Mouse (Mus musculus) heart, adult 2 months (tissue): Measurements from ENCODE around the gene Blm. TPM values are rescaled to one million over a fixed set of nuclear protein-coding genes. Genes with fewer than 3 reads are reported as not detected.
A peak's percentile ranks its signal among the peaks of the same experiment; 100 is the strongest.

ENCODE experiments used
- DNase-seq, 2 experiments: peaks; one replicate each; pipeline ENCODE4 v3.0.0; 2021
- H3K27ac ChIP-seq: fragments of 200-600 bp; 2 replicates; pipeline ENCODE4 v1.8.1; 2022
- H3K27me3 ChIP-seq: fragments of 200-500 bp; 2 replicates; pipeline ENCODE4 v1.6.1; 2012; ENCODE audit warnings: mild to moderate bottlenecking, low read length, inconsistent platforms, mixed read lengths; ENCODE audit not compliant: control insufficient read depth, insufficient read depth
- H3K36me3 ChIP-seq: fragments of 200-500 bp; 2 replicates; pipeline ENCODE4 v1.6.1; 2012; ENCODE audit warnings: low read length, inconsistent platforms; ENCODE audit not compliant: control insufficient read depth, insufficient read depth
- H3K4me1 ChIP-seq: fragments of 200-500 bp; 2 replicates; pipeline ENCODE4 v1.6.1; 2011; ENCODE audit warnings: low read length; ENCODE audit not compliant: control insufficient read depth, insufficient read depth
- H3K4me3 ChIP-seq: fragments of 200-600 bp; 2 replicates; pipeline ENCODE4 v1.8.1; 2022
- H3K79me2 ChIP-seq: fragments of 200-500 bp; replicated peaks from 2 replicates; pipeline ENCODE4 v1.6.1; 2012; ENCODE audit warnings: mild to moderate bottlenecking, inconsistent platforms, low read length, moderate library complexity, mixed read lengths; ENCODE audit not compliant: control insufficient read depth, insufficient read depth
- H3K9ac ChIP-seq: fragments of 200-500 bp; 2 replicates; pipeline ENCODE4 v1.6.1; 2012; ENCODE audit warnings: low read depth, mild to moderate bottlenecking, control low read depth, inconsistent platforms, low read length, mixed read lengths
- CTCF ChIP-seq: fragments of 200-600 bp; IDR thresholded peaks from 2 replicates; pipeline ENCODE4 v1.8.1; 2022; ENCODE audit warnings: antibody characterized with exemption, mild to moderate bottlenecking, moderate library complexity
- EP300 ChIP-seq: fragments of 200-500 bp; IDR thresholded peaks from 2 replicates; pipeline ENCODE4 v1.6.1; 2011; ENCODE audit warnings: low read depth, low read length, control low read depth; ENCODE audit not compliant: insufficient read depth
- POLR2A ChIP-seq: fragments of 200-500 bp; IDR thresholded peaks from 2 replicates; pipeline ENCODE4 v1.6.1; 2011; ENCODE audit warnings: mild to moderate bottlenecking, low read depth, low read length, control low read depth; ENCODE audit not compliant: insufficient read depth
- WGBS: fragments of 180-500 bp; shearing (Covaris S2); methylation state at CpG from one replicate; pipeline ENCODE4 v1.1.7; 2018; 5-methylcytosine and 5-hydroxymethylcytosine counted together
- intact Hi-C: fragments of 180-260 bp; cut with DNase I; formaldehyde crosslinking; loops from one replicate; pipeline ENCODE4 v1.15.1; 2025
- polyA plus RNA-seq: library from polyadenylated mRNA; depleted of rRNA; stranded (reverse); fragments of >200 nt; gene quantifications from 2 replicates; pipeline ENCODE4 v1.2.3, GENCODE M21; 2012
- total RNA-seq, 2 experiments: library from RNA; stranded (reverse); gene quantifications; 2 replicates each; pipeline ENCODE4 v1.2.3; 2021

Blm gene
- total and polyA plus RNA-seq, 3 experiments: 0.59 to 1.3 (median 0.91) TPM

DNA sequence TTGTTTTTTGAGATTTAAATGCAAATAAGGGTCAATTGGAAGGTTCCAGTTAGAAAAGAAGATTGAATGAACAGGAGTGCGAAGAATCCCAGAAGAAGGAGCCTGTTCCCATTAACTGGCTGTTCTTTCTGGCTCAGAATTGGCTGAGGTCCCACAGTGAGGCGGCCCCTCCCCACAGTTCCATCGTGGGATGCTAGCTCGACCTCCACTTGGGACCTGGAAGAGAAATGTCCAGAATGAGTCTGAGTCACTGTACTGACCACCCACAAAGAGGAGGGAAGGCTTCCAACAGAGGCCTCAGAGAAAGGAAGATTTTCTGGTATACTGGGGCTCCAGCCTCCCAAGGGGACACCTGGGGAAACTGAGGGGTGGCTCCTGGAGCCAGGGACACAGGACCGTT lies 23.7 kb upstream of the Blm start:
- Histone ChIP-seq H3K36me3 (no peaks in the 10 kb centered on the region), H3K79me2 (no peaks in the 10 kb centered on the region), H3K27me3 (no peaks in the 10 kb centered on the region), H3K9ac (no peak overlapping the region), H3K27ac (no peak overlapping the region), H3K4me3 (no peak overlapping the region), H3K4me1 (peaks cover 8% of the 10 kb centered on the region; the same call in 1 of the 2 replicates)
- intact Hi-C loops: no loop called here
- no peak for DNase-seq
- 60% methylated on average over 5 of the region's 5 CpGs for WGBS
- no peak for TF ChIP-seq CTCF
- no peak for TF ChIP-seq EP300
- no peak for TF ChIP-seq POLR2A

DNA sequence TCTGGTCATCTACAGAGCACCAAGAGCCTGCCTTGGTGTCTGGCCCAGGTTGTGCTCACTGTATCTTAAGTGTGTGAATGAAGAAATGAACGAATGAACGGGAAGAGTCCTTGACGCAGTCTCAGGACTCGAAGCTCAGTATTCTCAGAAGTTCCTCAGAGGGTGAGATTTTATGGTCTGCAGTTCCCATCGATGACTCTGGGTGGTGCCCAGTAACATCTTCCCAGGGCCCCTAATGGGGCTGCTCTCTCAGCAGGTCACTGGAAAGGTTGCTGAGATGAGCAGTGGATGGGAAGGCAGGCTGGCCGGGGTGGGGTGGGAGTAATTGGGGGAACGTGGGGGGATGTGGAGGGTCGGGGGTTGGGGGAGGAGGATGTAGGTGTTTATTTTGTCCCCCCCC lies 23.2 kb upstream of the Blm start:
- no peak overlapping the region for H3K9ac ChIP-seq
- no peak for TF ChIP-seq EP300
- TF ChIP-seq CTCF: peak; percentile 27
- WGBS: 65% methylated on average over 8 of the region's 8 CpGs
- DNase-seq: no peak
- H3K4me1 ChIP-seq: peaks cover 8% of the 10 kb centered on the region; the same call in 1 of the 2 replicates
- H3K4me3 ChIP-seq: no peak overlapping the region
- intact Hi-C loops: no loop called here
- H3K36me3 ChIP-seq: no peaks in the 10 kb centered on the region
- H3K27me3 ChIP-seq: no peaks in the 10 kb centered on the region
- H3K79me2 ChIP-seq: no peaks in the 10 kb centered on the region
- no peak overlapping the region for H3K27ac ChIP-seq

DNA sequence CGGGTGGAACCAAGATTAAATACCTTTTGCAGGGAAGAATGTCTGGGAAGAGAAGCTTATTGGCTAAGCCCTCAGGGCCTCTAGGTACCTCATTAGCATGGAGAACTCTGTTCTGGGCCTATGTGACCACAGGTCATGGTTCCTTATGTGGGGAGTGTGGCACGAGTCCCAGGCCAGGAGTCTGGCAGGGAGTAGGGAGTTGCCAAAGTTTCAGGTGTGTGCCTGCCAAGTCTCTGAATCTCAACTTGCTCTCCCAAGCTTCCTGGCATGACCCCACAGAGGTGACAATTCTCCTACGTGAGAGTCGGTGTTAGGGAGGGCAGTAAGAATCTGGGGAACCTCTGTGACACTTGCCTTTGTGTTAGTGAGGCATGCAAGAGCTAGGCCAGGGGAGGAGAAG lies 22.2 kb upstream of the Blm start:
- Histone ChIP-seq H3K27me3 (no peaks in the 10 kb centered on the region), H3K36me3 (no peaks in the 10 kb centered on the region), H3K4me1 (peaks cover 8% of the 10 kb centered on the region; the same call in 1 of the 2 replicates), H3K4me3 (no peak overlapping the region), H3K27ac (no peak overlapping the region), H3K79me2 (no peaks in the 10 kb centered on the region), H3K9ac (no peak overlapping the region)
- 65% methylated on average over 4 of the region's 4 CpGs for WGBS
- intact Hi-C loops: no loop called here
- DNase-seq: peak in 1 of 2 experiments; percentile 55
- TF ChIP-seq POLR2A (no peak), CTCF (no peak), EP300 (no peak)

DNA sequence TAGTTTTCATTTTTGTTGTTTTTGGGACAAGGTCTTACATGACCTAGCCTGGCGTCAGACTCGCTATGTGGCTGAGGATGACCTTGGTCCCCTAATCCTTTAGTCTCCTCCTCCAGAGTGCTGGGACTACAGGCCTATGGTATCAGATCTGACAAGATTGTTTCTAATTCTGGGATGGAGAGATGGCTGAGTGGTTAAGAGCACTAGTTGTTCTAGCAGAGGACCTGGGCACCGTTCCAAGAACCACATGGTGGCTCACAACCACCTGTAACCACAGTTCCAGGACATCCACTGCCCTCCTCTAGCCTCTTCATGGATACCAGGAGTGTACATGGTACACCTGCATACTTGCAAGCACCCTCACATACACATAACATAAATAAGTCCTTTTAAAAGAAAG lies 21.2 kb upstream of the Blm start:
- Histone ChIP-seq H3K9ac (no peak overlapping the region), H3K36me3 (no peaks in the 10 kb centered on the region), H3K27ac (peak overlapping the region; percentile 51), H3K4me3 (no peak overlapping the region), H3K27me3 (no peaks in the 10 kb centered on the region), H3K79me2 (no peaks in the 10 kb centered on the region), H3K4me1 (peaks cover 8% of the 10 kb centered on the region; the same call in 1 of the 2 replicates)
- TF ChIP-seq EP300: 0 out of 2 replicates have a peak, but pooled peaks have one; percentile 23
- TF ChIP-seq CTCF: no peak
- 42% methylated on average over 3 of the region's 3 CpGs for WGBS
- intact Hi-C loops: no loop called here
- peak; percentile 33 to 53 for DNase-seq

DNA sequence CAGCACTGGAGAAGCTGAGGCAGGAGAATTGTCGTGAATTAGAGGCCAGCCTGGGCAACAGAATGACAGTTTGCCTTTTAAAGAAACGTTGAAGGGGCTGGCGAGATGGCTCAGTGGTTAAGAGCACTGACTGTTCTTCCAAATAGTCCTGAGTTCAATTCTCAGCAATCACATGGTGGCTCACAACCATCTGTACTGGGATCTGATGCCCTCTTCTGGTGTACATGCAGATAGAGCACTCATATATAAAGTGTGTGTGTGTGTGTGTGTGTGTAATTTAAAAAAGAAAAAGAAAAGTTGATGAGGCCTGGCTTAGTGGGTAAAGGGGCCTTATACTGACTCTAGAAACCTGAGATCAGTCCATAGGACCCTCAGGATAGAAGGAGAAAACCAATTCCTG lies 20.2 kb upstream of the Blm start:
- no peak overlapping the region for H3K9ac ChIP-seq
- H3K27me3 ChIP-seq: no peaks in the 10 kb centered on the region
- peaks cover 8% of the 10 kb centered on the region; the same call in 1 of the 2 replicates for H3K4me1 ChIP-seq
- no peak overlapping the region for H3K4me3 ChIP-seq
- H3K79me2 ChIP-seq: no peaks in the 10 kb centered on the region
- no peak for DNase-seq
- TF ChIP-seq EP300 (no peak), POLR2A (no peak), CTCF (peak; percentile 41)
- H3K27ac ChIP-seq: peak overlapping the region; percentile 34
- H3K36me3 ChIP-seq: no peaks in the 10 kb centered on the region
- intact Hi-C loops: no loop called here
- 66% methylated on average over 3 of the region's 3 CpGs for WGBS

DNA sequence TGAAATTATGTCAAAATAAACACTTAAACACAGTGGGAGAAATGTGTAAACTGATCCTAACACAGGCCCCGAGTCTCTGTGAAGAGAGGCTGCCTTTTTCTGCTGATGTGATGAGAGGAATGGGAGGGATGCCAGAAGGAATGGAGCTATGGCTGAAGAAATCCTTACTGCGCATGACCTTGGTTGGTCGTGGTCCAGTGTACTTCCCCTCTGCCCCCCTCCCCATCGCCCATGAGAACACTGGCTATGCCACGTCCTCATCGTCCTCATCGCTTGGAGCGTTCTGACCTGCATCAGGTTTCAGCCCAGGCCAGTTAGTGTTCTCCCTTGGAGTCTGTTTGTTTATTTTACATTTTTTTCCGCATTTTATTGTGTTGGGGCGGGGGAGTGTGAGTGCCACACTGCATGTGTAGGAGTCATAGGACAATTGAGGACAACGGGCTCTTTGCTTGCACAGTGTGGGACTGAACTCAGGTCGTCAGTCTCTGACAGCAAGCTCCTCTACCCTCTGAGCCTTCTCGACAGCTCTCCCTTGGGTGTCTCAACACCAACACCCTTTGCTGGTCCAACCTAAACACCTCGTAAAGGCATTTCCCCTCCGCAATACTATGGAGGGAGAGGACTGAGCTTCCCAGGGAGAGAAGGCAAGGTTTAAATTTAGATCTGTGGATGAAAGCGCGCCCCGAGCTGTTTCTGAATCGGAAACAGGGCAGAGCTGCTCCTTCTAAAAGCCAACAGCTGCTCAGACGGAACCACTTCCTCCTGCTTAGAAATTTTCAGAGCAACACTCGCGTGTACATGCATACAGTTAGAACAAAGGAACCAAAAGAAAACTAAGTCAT lies 19.5 kb upstream of the Blm start:
- WGBS: 40% methylated on average over 22 of the region's 22 CpGs
- DNase-seq: peak; percentile 38 to 40
- no peaks in the 10 kb centered on the region for H3K36me3 ChIP-seq
- H3K79me2 ChIP-seq: no peaks in the 10 kb centered on the region
- peak overlapping the region; percentile 34 for H3K27ac ChIP-seq
- intact Hi-C loops: no loop called here
- no peak for TF ChIP-seq EP300
- no peak for TF ChIP-seq POLR2A
- TF ChIP-seq CTCF: no peak
- no peak overlapping the region for H3K9ac ChIP-seq
- H3K4me1 ChIP-seq: peaks cover 8% of the 10 kb centered on the region; the same call in 1 of the 2 replicates
- H3K27me3 ChIP-seq: no peaks in the 10 kb centered on the region
- H3K4me3 ChIP-seq: no peak overlapping the region
